Mouse (Mus musculus) myocyte (in vitro differentiated cells): Measurements from ENCODE around the gene Calcoco2.

Experiments
- CEBPB ChIP-seq: IDR thresholded peaks from 2 replicates; pipeline ENCODE4 v1.6.1; 2011; ENCODE audit warnings: mild to moderate bottlenecking, moderate library complexity; ENCODE audit not compliant: poor library complexity, insufficient read depth, severe bottlenecking
- E2F4 ChIP-seq: IDR thresholded peaks from one replicate; pipeline ENCODE4 v1.6.1; 2011; ENCODE audit warnings: mild to moderate bottlenecking, control low read depth, moderate library complexity; ENCODE audit not compliant: insufficient read depth
- MAX ChIP-seq: IDR thresholded peaks from one replicate; pipeline ENCODE4 v1.6.1; 2011; ENCODE audit warnings: low read depth, mild to moderate bottlenecking, control low read depth
- MYOD1 ChIP-seq, 3 experiments: IDR thresholded peaks; one replicate each; pipeline ENCODE4 v1.6.1; 2011; ENCODE audit warnings: control low read depth in 2 of 3, low read depth in 2 of 3, mild to moderate bottlenecking in 2 of 3, moderate library complexity in 1 of 3; ENCODE audit not compliant: insufficient read length in 2 of 3, control insufficient read depth in 1 of 3
- POLR2A ChIP-seq: IDR thresholded peaks from one replicate; pipeline ENCODE4 v1.6.1; 2011; ENCODE audit warnings: low read depth, mild to moderate bottlenecking, control low read depth, moderate library complexity; ENCODE audit not compliant: insufficient read length
- POLR2AphosphoS2 ChIP-seq: IDR thresholded peaks from one replicate; pipeline ENCODE4 v1.6.1; 2011; ENCODE audit warnings: low read depth, control low read depth; ENCODE audit not compliant: insufficient read length
- SRF ChIP-seq: IDR thresholded peaks from one replicate; pipeline ENCODE4 v1.6.1; 2011; ENCODE audit warnings: low read depth; ENCODE audit not compliant: control insufficient read depth, insufficient read length
- TCF12 ChIP-seq: IDR thresholded peaks from one replicate; pipeline ENCODE4 v1.6.1; 2011; ENCODE audit warnings: mild to moderate bottlenecking, control low read depth; ENCODE audit not compliant: poor library complexity, insufficient read depth, severe bottlenecking
- USF1 ChIP-seq: IDR thresholded peaks from one replicate; pipeline ENCODE4 v1.6.1; 2011; ENCODE audit warnings: low read depth, mild to moderate bottlenecking, control low read depth, moderate library complexity

DNA sequence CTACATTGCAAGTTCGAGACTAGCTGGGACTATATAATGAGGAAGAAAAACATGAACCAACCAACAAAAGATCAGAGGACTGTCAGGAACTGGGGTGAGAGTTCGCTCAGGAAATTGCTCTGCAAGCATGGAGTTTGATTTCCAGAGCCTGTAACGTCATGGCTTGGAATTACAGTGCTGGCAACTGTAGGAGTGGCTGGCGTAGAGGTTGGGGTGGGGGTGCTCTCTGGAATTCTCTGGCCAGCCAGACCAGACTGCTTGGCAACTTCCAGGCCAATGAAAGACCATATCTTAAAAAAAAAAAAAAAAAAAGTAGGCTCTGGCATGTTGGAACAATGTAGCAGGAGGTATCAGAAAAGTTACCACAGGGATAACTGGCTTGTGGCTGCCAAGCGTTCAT lies 31.0 kb downstream of the Calcoco2 start:
- TF ChIP-seq POLR2A (no peak), TCF12 (no peak), E2F4 (no peak), CEBPB (no peak), MAX (no peak), POLR2AphosphoS2 (no peak), SRF (no peak), USF1 (no peak), MYOD1 (IDR thresholded peaks at IDR 0.05; ENCODE audit: control insufficient read depth in 1 of 3, insufficient read length in 2 of 3, low read depth in 2 of 3) (no peak)
